Mouse (Mus musculus): Measurements from ENCODE around the gene Hoxc13.

The Hoxc13 gene

GRCm38 (mm10) chr15:102921053-102922011 lies at the start of gene Hoxc13:
Hoxc13 (plus strand) TSS chr15:102921103.
- DNase-seq: no peak

- DNase-seq: no peak
Measured at GRCm38 (mm10) chr15:102885803-102886202, 35.1 kb upstream of the Hoxc13 start.

- no peak for DNase-seq
Measured at GRCm38 (mm10) chr15:102895115-102895514, 25.8 kb upstream of the Hoxc13 start.

GRCm38 (mm10) chr15:102904946-102905345 lies 16.0 kb upstream of the Hoxc13 start:
- no peak for DNase-seq

DNA sequence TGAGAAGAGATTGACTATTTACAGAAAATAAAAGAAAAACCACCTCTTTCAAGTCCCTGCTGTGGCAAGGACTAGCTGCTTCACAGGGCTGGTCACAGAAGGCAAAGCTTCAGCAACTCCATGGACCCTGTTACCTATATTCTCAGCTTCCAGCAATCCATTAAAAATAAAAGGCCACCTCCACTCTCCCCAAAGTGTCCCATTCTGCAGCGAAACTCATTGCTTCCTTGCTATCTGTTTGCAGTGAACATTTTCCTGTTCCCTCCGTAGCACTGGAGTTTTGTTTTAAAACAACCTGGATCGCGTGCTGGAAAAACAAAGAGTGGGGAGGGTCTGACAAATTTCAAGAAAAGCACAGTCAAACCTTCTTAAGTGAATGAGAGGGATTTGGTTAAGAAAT lies 11.4 kb upstream of the Hoxc13 start:
- no peak for DNase-seq

- no peak for DNase-seq
Measured at GRCm38 (mm10) chr15:102910038-102910437, 10.9 kb upstream of the Hoxc13 start.

- no peak for DNase-seq
Measured at GRCm38 (mm10) chr15:102910496-102911095, 10.3 kb upstream of the Hoxc13 start.

- no peak for DNase-seq
Measured at GRCm38 (mm10) chr15:102913038-102913585, 7.8 kb upstream of the Hoxc13 start.

DNA sequence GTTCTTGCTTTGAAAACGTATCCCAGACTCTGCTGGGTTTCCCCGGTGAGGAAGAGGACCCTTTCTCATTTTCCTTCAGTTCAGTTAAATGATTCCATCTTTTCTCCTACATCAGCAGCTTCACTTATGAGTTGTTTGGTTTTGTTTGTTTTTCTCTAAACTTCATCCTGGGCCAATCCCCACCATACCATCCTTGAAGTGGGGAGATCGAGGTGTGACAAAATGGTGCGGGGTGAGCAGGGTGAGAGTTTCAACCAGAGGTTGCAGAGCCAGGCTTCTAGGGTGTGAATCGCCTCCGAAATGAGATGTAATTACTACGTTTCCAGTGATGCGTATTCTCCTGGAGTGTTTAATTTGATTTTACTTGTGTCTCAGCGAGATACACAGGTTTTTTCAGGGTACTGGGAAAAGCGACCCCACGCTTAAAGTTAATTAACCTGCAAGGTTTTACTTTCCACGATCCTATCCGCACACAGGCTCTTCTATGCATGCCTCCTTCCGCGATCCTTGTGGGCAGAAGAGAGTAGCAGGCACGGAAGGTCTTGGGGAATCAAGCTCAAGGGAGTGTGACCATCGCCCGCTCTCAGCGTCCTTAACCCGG lies 2.8 kb upstream of the Hoxc13 start:
- DNase-seq: no peak

GRCm38 (mm10) chr15:102918611-102919265 lies 2.2 kb upstream of the Hoxc13 start:
- no peak for DNase-seq

- no peak for DNase-seq
Measured at GRCm38 (mm10) chr15:102919336-102920180, 1.3 kb upstream of the Hoxc13 start.

GRCm38 (mm10) chr15:102920619-102921018 lies 284 bp upstream of the Hoxc13 start:
- no peak for DNase-seq

DNA sequence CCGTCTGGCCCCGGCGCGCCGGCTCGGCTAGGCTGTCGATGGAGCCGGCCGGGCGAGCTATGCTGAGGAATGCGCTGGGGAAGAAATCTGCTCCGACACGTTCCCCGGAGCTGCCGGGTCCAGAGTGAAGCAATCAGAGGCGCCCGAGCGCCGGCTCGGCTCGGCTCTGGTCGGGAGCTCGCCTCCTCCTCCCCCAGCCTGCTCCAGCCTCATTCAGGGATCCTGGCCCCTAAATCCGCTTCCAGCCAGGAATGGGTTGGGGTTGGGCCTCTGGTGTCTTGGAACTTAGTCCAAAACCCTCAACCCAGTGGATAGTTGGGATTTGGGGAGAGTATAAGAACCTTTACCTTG lies 1.1 kb downstream of the Hoxc13 start:
- DNase-seq: no peak

GRCm38 (mm10) chr15:102922636-102923500 lies 2.0 kb downstream of the Hoxc13 start:
- no peak for DNase-seq

DNA sequence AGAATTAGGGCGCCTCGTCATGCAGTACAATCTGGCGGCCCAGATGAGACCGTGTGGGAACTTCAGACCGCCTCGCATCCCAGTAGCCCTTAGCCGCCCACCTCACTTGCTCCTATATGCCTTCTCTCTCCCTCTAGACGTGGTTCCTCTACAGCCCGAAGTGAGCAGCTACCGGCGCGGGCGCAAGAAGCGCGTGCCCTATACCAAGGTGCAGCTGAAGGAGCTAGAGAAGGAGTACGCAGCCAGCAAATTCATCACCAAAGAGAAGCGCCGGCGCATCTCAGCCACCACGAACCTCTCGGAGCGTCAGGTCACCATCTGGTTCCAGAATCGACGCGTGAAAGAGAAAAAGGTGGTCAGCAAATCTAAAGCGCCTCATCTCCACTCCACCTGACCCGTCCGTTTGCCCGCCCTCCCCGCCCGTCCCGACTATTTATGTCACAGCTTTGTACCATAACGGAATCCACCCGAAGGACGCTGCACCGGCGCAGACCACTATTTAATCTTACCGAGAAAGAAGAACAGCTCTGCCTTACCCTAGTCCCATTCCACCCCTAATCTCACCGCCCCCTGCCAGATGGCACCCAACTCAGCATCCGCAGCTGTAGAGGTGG lies 6.2 kb downstream of the Hoxc13 start:
- DNase-seq: no peak

DNA sequence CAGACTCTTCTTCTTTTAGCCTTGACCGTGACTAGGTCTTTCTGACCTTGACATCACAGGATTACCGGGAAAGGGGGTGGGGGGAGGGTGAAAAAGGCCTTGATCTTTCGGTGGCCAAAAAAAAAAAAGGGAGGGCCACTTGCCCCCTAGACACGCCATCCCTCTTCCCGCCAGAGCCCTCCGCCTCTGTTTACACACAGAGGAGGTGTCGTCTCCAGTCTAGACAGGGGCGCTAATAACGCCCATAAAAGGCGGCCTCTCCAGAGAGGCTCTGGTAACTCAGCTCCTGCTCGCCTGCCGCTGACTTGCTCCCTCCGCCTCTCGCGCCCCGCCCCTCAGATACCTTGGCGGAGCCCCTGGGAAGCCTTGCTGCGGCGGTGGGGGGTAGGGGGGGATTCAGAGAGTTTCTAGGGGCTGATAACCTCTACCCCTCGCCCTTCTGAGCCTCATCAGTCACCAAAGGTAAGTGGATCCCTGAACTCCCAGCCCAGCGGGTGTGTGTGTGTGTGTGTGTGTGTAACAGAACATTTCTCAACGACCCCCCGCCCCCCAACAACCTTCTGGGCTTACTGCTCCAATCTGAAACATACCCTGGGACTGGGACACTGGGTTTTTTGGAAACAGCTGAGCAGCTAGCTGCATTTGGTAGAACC lies 10.9 kb downstream of the Hoxc13 start:
- no peak for DNase-seq

DNA sequence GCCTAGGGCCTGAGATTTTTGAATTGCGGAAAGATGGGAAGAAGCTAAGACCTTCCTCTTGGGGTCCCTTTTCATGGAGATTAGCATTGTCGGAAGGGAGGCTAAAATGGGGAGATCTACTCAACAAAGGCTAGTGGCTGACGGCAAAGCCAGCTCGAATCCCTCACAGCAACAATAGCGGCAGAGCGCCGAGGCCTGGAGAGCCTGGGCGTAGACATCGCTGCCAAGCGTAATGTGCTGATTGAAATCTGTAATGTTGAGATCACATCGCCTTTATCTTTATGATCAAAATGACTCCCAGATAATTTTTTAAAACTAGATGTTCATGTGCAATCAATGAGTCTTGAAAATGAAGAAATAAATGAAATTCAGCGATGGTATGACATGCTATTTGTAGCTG lies 13.5 kb downstream of the Hoxc13 start:
- DNase-seq: no peak

DNA sequence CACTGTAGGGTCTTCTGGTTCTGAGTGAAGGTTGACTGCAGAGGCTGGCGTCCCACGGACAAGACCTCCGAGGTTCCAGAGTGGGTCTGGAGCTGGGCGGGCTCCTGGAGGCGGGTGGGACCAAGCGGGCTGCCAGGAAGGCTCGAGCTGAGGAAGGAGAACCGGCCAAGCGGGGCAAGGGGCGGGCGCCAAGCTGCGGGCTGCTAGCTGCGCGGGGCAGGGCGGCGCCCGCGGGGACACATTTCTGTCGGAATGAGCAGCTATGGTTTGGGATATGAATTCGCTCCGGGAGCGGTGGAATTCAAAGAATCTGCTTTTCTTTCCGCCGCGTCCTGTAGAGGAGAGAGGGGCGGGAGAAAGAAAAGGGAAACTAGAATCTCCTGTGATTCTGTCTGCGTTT lies 14.0 kb downstream of the Hoxc13 start:
- DNase-seq: no peak

DNA sequence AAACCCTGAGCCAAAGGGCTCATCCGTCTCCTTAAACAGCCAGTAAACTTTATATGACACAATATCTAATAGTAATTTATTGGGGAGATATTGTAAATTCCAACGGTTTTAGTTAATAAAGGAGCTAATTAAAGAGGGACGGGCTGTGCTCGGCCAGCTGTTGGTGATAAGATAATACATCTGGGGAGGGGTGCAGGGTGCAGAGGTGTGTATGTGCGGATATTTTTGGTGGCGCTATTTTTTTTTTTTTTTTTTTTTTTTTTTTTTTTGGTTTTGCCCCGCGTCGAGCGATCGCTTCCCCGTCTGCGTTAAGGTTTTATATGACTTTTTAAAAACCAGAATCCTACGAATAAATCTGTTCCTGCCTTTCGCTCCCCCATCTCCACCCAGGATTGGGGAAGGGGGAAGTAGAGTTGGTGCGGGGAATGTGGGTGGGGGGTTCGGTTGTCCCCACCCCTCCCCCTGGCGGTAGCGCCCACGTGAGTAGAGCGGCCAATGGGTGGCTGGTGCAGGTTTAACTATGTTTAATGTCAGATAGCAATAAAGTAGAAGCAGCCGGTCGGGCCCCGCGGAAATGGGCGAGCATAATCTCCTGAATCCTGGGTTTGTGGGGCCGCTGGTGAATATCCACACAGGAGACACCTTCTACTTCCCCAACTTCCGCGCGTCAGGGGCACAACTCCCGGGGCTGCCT lies 15.5 kb downstream of the Hoxc13 start, which contains the start of gene Hoxc12:
Hoxc12 (plus strand) TSS at position 479 of the 694 bp plus-strand sequence.
- no peak for DNase-seq

Data from thymus, postnatal 25 days (tissue).